Mouse (Mus musculus) C2C12 (cell line): Measurements from ENCODE around the gene Jak1. TPM values are rescaled to one million over a fixed set of nuclear protein-coding genes. Genes with fewer than 3 reads are reported as not detected.

Experiments
- H3K27me3 ChIP-seq: one replicate; pipeline ENCODE4 v1.6.1; 2011; ENCODE audit not compliant: control insufficient read depth, insufficient read depth, insufficient read length
- H3K36me3 ChIP-seq: one replicate; pipeline ENCODE4 v1.6.1; 2011; ENCODE audit not compliant: control insufficient read depth, insufficient read depth
- H3K4me3 ChIP-seq: one replicate; pipeline ENCODE4 v1.5.1; 2011; ENCODE audit warnings: mild to moderate bottlenecking, control low read depth; ENCODE audit not compliant: poor library complexity, insufficient read depth, severe bottlenecking
- H3K79me2 ChIP-seq: one replicate; pipeline ENCODE4 v1.6.1; 2011; ENCODE audit not compliant: control insufficient read depth, insufficient read depth
- H3K79me3 ChIP-seq: one replicate; pipeline ENCODE4 v1.6.1; 2011; ENCODE audit warnings: low read depth, control low read depth
- H3ac ChIP-seq: one replicate; pipeline ENCODE3; 2011; ENCODE audit warnings: low read depth; ENCODE audit not compliant: control insufficient read depth, insufficient read length
- CEBPB ChIP-seq: IDR thresholded peaks from one replicate; pipeline ENCODE4 v1.6.1; 2011; ENCODE audit warnings: low read depth, mild to moderate bottlenecking, control low read depth, moderate library complexity
- CTCF ChIP-seq: IDR thresholded peaks from one replicate; pipeline ENCODE4 v1.5.1; 2011; ENCODE audit not compliant: control insufficient read depth, insufficient read depth, insufficient read length
- FOSL1 ChIP-seq: IDR thresholded peaks from one replicate; pipeline ENCODE4 v1.8.0; 2011; ENCODE audit warnings: mild to moderate bottlenecking, low read length; ENCODE audit not compliant: poor library complexity, insufficient read depth, severe bottlenecking
- MAX ChIP-seq: IDR thresholded peaks from one replicate; pipeline ENCODE4 v1.6.1; 2011; ENCODE audit warnings: mild to moderate bottlenecking, control low read depth
- MYOD1 ChIP-seq: IDR thresholded peaks from one replicate; pipeline ENCODE4 v1.6.1; 2011; ENCODE audit warnings: low read depth; ENCODE audit not compliant: control insufficient read depth, insufficient read length
- MYOG ChIP-seq: IDR thresholded peaks from one replicate; pipeline ENCODE4 v1.6.1; 2011; ENCODE audit not compliant: control insufficient read depth, insufficient read length; ENCODE audit errors: extremely low read depth
- USF1 ChIP-seq: IDR thresholded peaks from one replicate; pipeline ENCODE4 v1.6.1; 2011; ENCODE audit warnings: low read depth, mild to moderate bottlenecking, control low read depth, moderate library complexity
- polyA plus RNA-seq: library from polyadenylated mRNA; unstranded; fragments of >200 nt; fragmentation: generic; extraction: Trizol; gene quantifications from one replicate; pipeline ENCODE4 v1.2.1, GENCODE M21; 2012; ENCODE audit warnings: missing spikeins

Gene Jak1
- polyA plus RNA-seq, 1 experiment = 26.1 TPM

GRCm38 (mm10) chr4:101198333-101198732 lies 66.7 kb downstream of the Jak1 start:
- Histone ChIP-seq H3K27me3 (no peaks in the 10 kb centered on the region), H3K4me3 (no peak overlapping the region), H3K79me3 (peaks cover 14% of the 10 kb centered on the region), H3K79me2 (peaks cover 58% of the 10 kb centered on the region), H3ac (no peak overlapping the region), H3K36me3 (no peaks in the 10 kb centered on the region)
- no peak for TF ChIP-seq CTCF

GRCm38 (mm10) chr4:101197421-101198170 lies 67.5 kb downstream of the Jak1 start:
- Histone ChIP-seq H3K79me2 (peaks cover 58% of the 10 kb centered on the region), H3K4me3 (no peak overlapping the region), H3K36me3 (no peaks in the 10 kb centered on the region), H3ac (no peak overlapping the region), H3K79me3 (peaks cover 14% of the 10 kb centered on the region), H3K27me3 (no peaks in the 10 kb centered on the region)
- TF ChIP-seq MYOD1 = no peak
- no peak for TF ChIP-seq MYOG
- TF ChIP-seq MAX = no peak

DNA sequence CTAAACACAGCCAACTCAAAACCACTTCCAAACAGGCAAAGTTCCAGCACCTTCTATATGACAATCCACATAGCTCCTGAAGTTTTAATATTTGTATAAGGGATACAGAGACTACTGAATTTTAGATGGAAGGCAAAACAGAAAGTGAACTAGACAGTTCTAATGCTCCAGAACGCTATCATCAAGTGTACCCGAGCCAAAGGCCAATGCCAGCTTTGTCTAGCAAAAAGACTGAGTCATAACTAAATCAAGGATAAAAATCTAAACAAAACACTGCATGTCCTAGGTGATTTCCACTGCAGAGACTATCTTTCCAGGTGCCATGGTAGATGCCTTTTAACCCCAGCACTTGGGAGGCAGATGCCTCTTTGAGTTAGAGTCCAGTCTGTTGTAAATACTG lies 68.7 kb downstream of the Jak1 start:
- H3K79me3 ChIP-seq = peaks cover 10% of the 10 kb centered on the region
- H3ac ChIP-seq = no peak overlapping the region
- H3K79me2 ChIP-seq = peaks cover 49% of the 10 kb centered on the region
- no peak overlapping the region for H3K4me3 ChIP-seq
- no peak for TF ChIP-seq CEBPB
- no peak for TF ChIP-seq USF1
- TF ChIP-seq MYOD1 = no peak
- no peak for TF ChIP-seq MYOG
- no peak for TF ChIP-seq CTCF
- no peak for TF ChIP-seq MAX
- no peak for TF ChIP-seq FOSL1
- H3K27me3 ChIP-seq = no peaks in the 10 kb centered on the region
- H3K36me3 ChIP-seq = no peaks in the 10 kb centered on the region

DNA sequence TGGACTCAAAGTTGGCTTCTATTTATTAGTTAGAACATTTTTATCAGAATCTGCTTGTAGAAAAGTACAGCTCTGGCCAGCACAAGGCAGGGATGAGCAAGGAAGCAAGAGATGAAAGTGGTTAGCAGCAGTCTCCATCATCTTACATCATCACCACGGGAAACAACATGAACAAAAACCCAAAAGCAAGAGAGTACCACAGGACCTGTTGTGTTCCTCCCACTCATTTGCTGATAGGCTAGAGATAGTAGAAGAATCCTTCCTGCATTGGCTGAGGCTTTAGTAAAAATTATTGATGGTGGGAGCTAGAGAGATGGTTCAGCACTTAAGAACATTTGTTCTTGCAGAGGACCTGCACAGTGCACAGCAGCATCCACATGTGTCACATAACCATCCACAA lies 70.9 kb downstream of the Jak1 start:
- no peak overlapping the region for H3ac ChIP-seq
- H3K4me3 ChIP-seq = no peak overlapping the region
- peaks cover 4% of the 10 kb centered on the region for H3K36me3 ChIP-seq
- peaks cover 3% of the 10 kb centered on the region for H3K79me3 ChIP-seq
- H3K27me3 ChIP-seq = no peaks in the 10 kb centered on the region
- peaks cover 29% of the 10 kb centered on the region for H3K79me2 ChIP-seq
- TF ChIP-seq MYOD1 (no peak), MYOG (no peak), CTCF (no peak), CEBPB (no peak), USF1 (no peak), MAX (no peak), FOSL1 (no peak)

- peaks cover 4% of the 10 kb centered on the region for H3K36me3 ChIP-seq
- H3ac ChIP-seq = no peak overlapping the region
- TF ChIP-seq CEBPB (no peak), MYOD1 (no peak), USF1 (no peak), MYOG (no peak)
- peaks cover 20% of the 10 kb centered on the region for H3K79me2 ChIP-seq
- no peak overlapping the region for H3K4me3 ChIP-seq
- no peaks in the 10 kb centered on the region for H3K27me3 ChIP-seq
- peaks cover 3% of the 10 kb centered on the region for H3K79me3 ChIP-seq
Observed at GRCm38 (mm10) chr4:101192241-101192976, 72.7 kb downstream of the Jak1 start.

GRCm38 (mm10) chr4:101187381-101187780 lies 77.7 kb downstream of the Jak1 start:
- TF ChIP-seq USF1 = no peak
- TF ChIP-seq MYOG = no peak
- no peak for TF ChIP-seq MYOD1
- no peak for TF ChIP-seq MAX
- TF ChIP-seq CEBPB = no peak
- no peak for TF ChIP-seq FOSL1
- no peak for TF ChIP-seq CTCF
- no peaks in the 10 kb centered on the region for H3K27me3 ChIP-seq
- peaks cover 8% of the 10 kb centered on the region for H3K36me3 ChIP-seq
- no peaks in the 10 kb centered on the region for H3K79me3 ChIP-seq
- no peaks in the 10 kb centered on the region for H3K79me2 ChIP-seq
- H3K4me3 ChIP-seq = no peak overlapping the region
- no peak overlapping the region for H3ac ChIP-seq
